Mouse (Mus musculus): ENCODE measurements around the gene Apbb2. TPM values are rescaled to one million over a fixed set of nuclear protein-coding genes. Genes with fewer than 3 reads are reported as not detected.

Apbb2 gene
- polyA plus RNA-seq, 1 experiment from 2014 or later = 30.9 TPM

GRCm38 (mm10) chr5:66373515-66374164, 244.9 kb downstream of the Apbb2 start:
- Histone ChIP-seq H3K9ac (ENCODE audit: low read length) (no peak overlapping the region), H3K4me3 (ENCODE audit: control insufficient read depth in 1 of 2, insufficient read depth in 1 of 2, low read depth in 1 of 2, low read length in 2 of 2) (no peak overlapping the region)
- 85% methylated on average over 13 of the region's 13 CpGs for WGBS

GRCm38 (mm10) chr5:66371131-66371530, 247.5 kb downstream of the Apbb2 start:
- Histone ChIP-seq H3K27ac (replicated peaks in 1 of 2; ENCODE audit: control insufficient read depth in 1 of 2, insufficient read depth in 1 of 2, low read depth in 2 of 2, low read length in 2 of 2) (no peak overlapping the region), H3K4me3 (ENCODE audit: control insufficient read depth in 1 of 2, insufficient read depth in 1 of 2, low read depth in 1 of 2, low read length in 2 of 2) (no peak overlapping the region), H3K27me3 (ENCODE audit: control insufficient read depth, insufficient read depth, low read length) (no peaks in the 10 kb centered on the region), H3K4me1 (ENCODE audit: control insufficient read depth in 2 of 2, insufficient read depth in 2 of 2, low read length in 2 of 2) (no peaks in the 10 kb centered on the region), H3K9ac (ENCODE audit: low read length) (no peak overlapping the region), H3K9me3 (ENCODE audit: control insufficient read depth, low read length) (no peaks in the 10 kb centered on the region), H3K36me3 (ENCODE audit: control insufficient read depth, insufficient read depth, low read length) (0 out of 2 replicates have a peak, but pooled peaks cover 2% of the 10 kb centered on the region), H3K4me2 (ENCODE audit: low read length) (no peak overlapping the region)
- ATAC-seq (ENCODE audit: insufficient number of reproducible peaks, insufficient read depth, low FRiP score, low read depth) = no peak

More at GRCm38 (mm10) chr5:66373515-66374164, 244.9 kb downstream of the Apbb2 start:
- no peak for ATAC-seq (ENCODE audit: insufficient number of reproducible peaks, insufficient read depth, low FRiP score, low read depth)
- H3K4me2 ChIP-seq (ENCODE audit: low read length) = no peak overlapping the region
- H3K4me1 ChIP-seq (ENCODE audit: control insufficient read depth in 2 of 2, insufficient read depth in 2 of 2, low read length in 2 of 2) = no peaks in the 10 kb centered on the region
- no peaks in the 10 kb centered on the region for H3K9me3 ChIP-seq (ENCODE audit: control insufficient read depth, low read length)
- H3K27ac ChIP-seq (replicated peaks in 1 of 2; ENCODE audit: control insufficient read depth in 1 of 2, insufficient read depth in 1 of 2, low read depth in 2 of 2, low read length in 2 of 2) = no peak overlapping the region
- no peaks in the 10 kb centered on the region for H3K27me3 ChIP-seq (ENCODE audit: control insufficient read depth, insufficient read depth, low read length)
- 0 out of 2 replicates have a peak, but pooled peaks cover 2% of the 10 kb centered on the region for H3K36me3 ChIP-seq (ENCODE audit: control insufficient read depth, insufficient read depth, low read length)

- Histone ChIP-seq H3K27me3 (ENCODE audit: control insufficient read depth, insufficient read depth, low read length) (no peaks in the 10 kb centered on the region), H3K4me3 (ENCODE audit: control insufficient read depth in 1 of 2, insufficient read depth in 1 of 2, low read depth in 1 of 2, low read length in 2 of 2) (no peak overlapping the region), H3K9me3 (ENCODE audit: control insufficient read depth, low read length) (no peaks in the 10 kb centered on the region), H3K9ac (ENCODE audit: low read length) (no peak overlapping the region), H3K4me2 (ENCODE audit: low read length) (no peak overlapping the region), H3K4me1 (ENCODE audit: control insufficient read depth in 2 of 2, insufficient read depth in 2 of 2, low read length in 2 of 2) (peaks cover 3 to 11% of the 10 kb centered on the region in 2 experiments; a peak in 2 of 4 replicates), H3K36me3 (ENCODE audit: control insufficient read depth, insufficient read depth, low read length) (0 out of 2 replicates have a peak, but pooled peaks cover 2% of the 10 kb centered on the region), H3K27ac (replicated peaks in 1 of 2; ENCODE audit: control insufficient read depth in 1 of 2, insufficient read depth in 1 of 2, low read depth in 2 of 2, low read length in 2 of 2) (no peak overlapping the region)
- 45% methylated on average over 7 of the region's 7 CpGs for WGBS
- no peak for ATAC-seq (ENCODE audit: insufficient number of reproducible peaks, insufficient read depth, low FRiP score, low read depth)
Measured at GRCm38 (mm10) chr5:66368966-66369365, 249.6 kb downstream of the Apbb2 start.

GRCm38 (mm10) chr5:66367641-66368040, 250.9 kb downstream of the Apbb2 start:
- ATAC-seq (ENCODE audit: insufficient number of reproducible peaks, insufficient read depth, low FRiP score, low read depth) = no peak
- no peak overlapping the region for H3K27ac ChIP-seq (replicated peaks in 1 of 2; ENCODE audit: control insufficient read depth in 1 of 2, insufficient read depth in 1 of 2, low read depth in 2 of 2, low read length in 2 of 2)
- H3K36me3 ChIP-seq (ENCODE audit: control insufficient read depth, insufficient read depth, low read length) = 0 out of 2 replicates have a peak, but pooled peaks cover 3% of the 10 kb centered on the region
- no peak overlapping the region for H3K4me2 ChIP-seq (ENCODE audit: low read length)
- H3K4me3 ChIP-seq (ENCODE audit: control insufficient read depth in 1 of 2, insufficient read depth in 1 of 2, low read depth in 1 of 2, low read length in 2 of 2) = no peak overlapping the region
- no peaks in the 10 kb centered on the region for H3K9me3 ChIP-seq (ENCODE audit: control insufficient read depth, low read length)
- WGBS = 93% methylated on average over 11 of the region's 11 CpGs
- H3K4me1 ChIP-seq (ENCODE audit: control insufficient read depth in 2 of 2, insufficient read depth in 2 of 2, low read length in 2 of 2) = peaks cover 3 to 14% of the 10 kb centered on the region in 2 experiments; a peak in 2 of 4 replicates
- no peaks in the 10 kb centered on the region for H3K27me3 ChIP-seq (ENCODE audit: control insufficient read depth, insufficient read depth, low read length)
- H3K9ac ChIP-seq (ENCODE audit: low read length) = no peak overlapping the region

GRCm38 (mm10) chr5:66363274-66364261, 255.0 kb downstream of the Apbb2 start:
- no peak overlapping the region for H3K9ac ChIP-seq (ENCODE audit: low read length)
- H3K36me3 ChIP-seq (ENCODE audit: control insufficient read depth, insufficient read depth, low read length) = 0 out of 2 replicates have a peak, but pooled peaks cover 7% of the 10 kb centered on the region
- H3K9me3 ChIP-seq (ENCODE audit: control insufficient read depth, low read length) = no peaks in the 10 kb centered on the region
- H3K4me2 ChIP-seq (ENCODE audit: low read length) = no peak overlapping the region
- no peak overlapping the region for H3K4me3 ChIP-seq (ENCODE audit: control insufficient read depth in 1 of 2, insufficient read depth in 1 of 2, low read depth in 1 of 2, low read length in 2 of 2)
- no peaks in the 10 kb centered on the region for H3K27me3 ChIP-seq (ENCODE audit: control insufficient read depth, insufficient read depth, low read length)
- ATAC-seq (ENCODE audit: insufficient number of reproducible peaks, insufficient read depth, low FRiP score, low read depth) = no peak
- H3K4me1 ChIP-seq (ENCODE audit: control insufficient read depth in 2 of 2, insufficient read depth in 2 of 2, low read length in 2 of 2) = peaks cover 3 to 14% of the 10 kb centered on the region in 2 experiments; a peak in 2 of 4 replicates
- H3K27ac ChIP-seq (replicated peaks in 1 of 2; ENCODE audit: control insufficient read depth in 1 of 2, insufficient read depth in 1 of 2, low read depth in 2 of 2, low read length in 2 of 2) = no peak overlapping the region
- WGBS = 65% methylated on average over 18 of the region's 18 CpGs

- peaks cover 2% of the 10 kb centered on the region; the same call in 1 of the 2 replicates for H3K9me3 ChIP-seq (ENCODE audit: control insufficient read depth, low read length)
- H3K9ac ChIP-seq (ENCODE audit: low read length) = no peak overlapping the region
- H3K36me3 ChIP-seq (ENCODE audit: control insufficient read depth, insufficient read depth, low read length) = 0 out of 2 replicates have a peak, but pooled peaks cover 7% of the 10 kb centered on the region
- WGBS = 92% methylated on average over 9 of the region's 9 CpGs
- no peaks in the 10 kb centered on the region for H3K27me3 ChIP-seq (ENCODE audit: control insufficient read depth, insufficient read depth, low read length)
- H3K4me2 ChIP-seq (ENCODE audit: low read length) = no peak overlapping the region
- H3K27ac ChIP-seq (replicated peaks in 1 of 2; ENCODE audit: control insufficient read depth in 1 of 2, insufficient read depth in 1 of 2, low read depth in 2 of 2, low read length in 2 of 2) = no peak overlapping the region
- H3K4me1 ChIP-seq (ENCODE audit: control insufficient read depth in 2 of 2, insufficient read depth in 2 of 2, low read length in 2 of 2) = peaks cover 3 to 14% of the 10 kb centered on the region in 2 experiments; a peak in 2 of 4 replicates
- no peak for ATAC-seq (ENCODE audit: insufficient number of reproducible peaks, insufficient read depth, low FRiP score, low read depth)
- no peak overlapping the region for H3K4me3 ChIP-seq (ENCODE audit: control insufficient read depth in 1 of 2, insufficient read depth in 1 of 2, low read depth in 1 of 2, low read length in 2 of 2)
Measured at GRCm38 (mm10) chr5:66360739-66361138, 257.8 kb downstream of the Apbb2 start.

GRCm38 (mm10) chr5:66359742-66360423, 258.7 kb downstream of the Apbb2 start:
- no peak overlapping the region for H3K4me2 ChIP-seq (ENCODE audit: low read length)
- 79% methylated on average over 15 of the region's 15 CpGs for WGBS
- H3K9me3 ChIP-seq (ENCODE audit: control insufficient read depth, low read length) = peaks cover 7% of the 10 kb centered on the region; the same call in 1 of the 2 replicates
- H3K36me3 ChIP-seq (ENCODE audit: control insufficient read depth, insufficient read depth, low read length) = 0 out of 2 replicates have a peak, but pooled peaks cover 7% of the 10 kb centered on the region
- no peak overlapping the region for H3K4me3 ChIP-seq (ENCODE audit: control insufficient read depth in 1 of 2, insufficient read depth in 1 of 2, low read depth in 1 of 2, low read length in 2 of 2)
- no peak for ATAC-seq (ENCODE audit: insufficient number of reproducible peaks, insufficient read depth, low FRiP score, low read depth)
- no peaks in the 10 kb centered on the region for H3K27me3 ChIP-seq (ENCODE audit: control insufficient read depth, insufficient read depth, low read length)
- no peak overlapping the region for H3K9ac ChIP-seq (ENCODE audit: low read length)
- H3K4me1 ChIP-seq (ENCODE audit: control insufficient read depth in 2 of 2, insufficient read depth in 2 of 2, low read length in 2 of 2) = peaks cover 2 to 11% of the 10 kb centered on the region in 2 experiments; a peak in 2 of 4 replicates
- H3K27ac ChIP-seq (replicated peaks in 1 of 2; ENCODE audit: control insufficient read depth in 1 of 2, insufficient read depth in 1 of 2, low read depth in 2 of 2, low read length in 2 of 2) = no peak overlapping the region

All from heart, embryonic 14.5 days (tissue).